Mouse (Mus musculus) layer of hippocampus, adult 6 months (tissue): Measurements from ENCODE around the gene Gm3435. TPM values are rescaled to one million over a fixed set of nuclear protein-coding genes. Genes with fewer than 3 reads are reported as not detected.

Source experiments
- long read RNA-seq, 2 experiments: library from polyadenylated mRNA; unstranded; transcript quantifications; one replicate each; pipeline ENCODE4 v2.0.0; 2019 to 2020
- polyA plus RNA-seq: library from polyadenylated mRNA; unstranded; fragments of <200 nt; fragmentation: Nextera tagmentation; gene quantifications from 2 replicates; pipeline ENCODE4 v1.2.3, GENCODE M21; 2021

Gene Gm3435
- polyA plus RNA-seq, result 5.0 and 6.8 TPM in 2 replicates
- long read RNA-seq, experiment 1, partial matches to known transcripts, result 6 of 10 reads
- long read RNA-seq, experiment 1, other reads (novel, unspliced or antisense), result 2 of 10 reads
- long read RNA-seq, experiment 2, partial matches to known transcripts, result 3 of 14 reads
- long read RNA-seq, experiment 2, other reads (novel, unspliced or antisense), result 7 of 14 reads

DNA sequence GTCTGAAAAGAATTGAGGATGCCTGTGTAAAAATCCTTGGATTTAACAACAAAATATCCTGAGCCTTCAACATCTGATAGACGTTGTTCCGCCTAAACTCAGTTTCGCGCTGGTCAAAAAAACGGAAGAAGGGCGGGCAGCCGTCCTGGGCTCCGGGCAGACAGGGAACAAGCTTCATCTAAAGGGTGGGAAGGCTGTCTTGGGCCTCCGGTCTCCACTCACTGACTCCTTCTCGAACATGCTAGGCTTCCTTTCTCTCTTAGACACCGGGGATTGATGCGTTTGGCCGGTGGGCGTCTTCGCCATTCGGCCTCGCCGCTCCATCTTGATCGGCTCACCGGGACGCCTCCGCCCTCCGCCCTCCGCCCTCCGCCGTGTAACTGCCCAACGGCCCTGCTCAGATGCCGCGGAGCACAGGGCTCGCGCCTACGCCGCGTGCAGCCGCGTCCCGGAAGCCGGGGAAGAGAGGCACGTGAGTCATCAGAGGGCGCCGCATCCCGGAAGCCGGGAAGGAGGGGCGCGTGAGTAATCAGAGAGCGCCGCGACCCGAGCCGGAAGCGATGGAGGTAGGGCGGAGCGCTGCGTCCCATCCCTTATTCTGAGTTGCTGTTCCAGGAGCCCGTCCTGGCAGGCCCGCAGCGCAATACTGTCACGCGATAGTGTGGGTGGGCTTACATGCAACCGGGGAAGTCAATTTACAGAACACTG, at the start of gene Gm3435:
Gene Gm3435, plus strand, starts transcription at position 471 of the 708 bp plus-strand sequence.

DNA sequence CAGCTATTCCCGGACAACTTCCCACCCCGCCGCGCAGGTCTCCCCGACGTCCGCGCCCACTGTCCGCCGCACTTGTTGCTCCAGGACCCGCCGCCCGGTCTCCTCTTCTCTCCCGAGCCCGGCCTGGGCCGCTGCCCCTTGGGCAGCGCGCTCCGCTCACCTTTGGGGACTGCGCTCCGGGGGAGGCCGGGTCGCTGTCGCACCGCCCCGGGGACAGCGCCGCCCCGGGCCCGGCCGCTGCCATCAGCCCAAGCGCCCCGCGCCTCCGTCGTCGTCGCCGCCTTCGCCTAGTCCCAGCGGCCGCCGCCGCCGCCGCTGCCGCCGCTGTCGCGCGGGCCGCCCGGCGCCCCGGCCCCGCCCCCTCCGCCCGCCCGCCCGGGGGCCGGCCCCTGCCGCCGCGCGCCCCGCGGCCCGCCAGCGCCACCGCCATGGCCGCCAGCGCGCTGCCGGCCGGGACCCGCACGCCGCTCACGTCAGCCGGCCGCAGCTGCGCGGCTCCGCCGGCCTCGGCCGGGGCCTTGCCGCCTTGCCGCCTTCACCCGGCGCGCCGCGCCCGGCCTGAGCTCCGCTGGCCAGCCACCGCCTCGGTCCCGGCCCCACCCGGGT, 48.9 kb upstream of the Gm3435 start, which contains the start of gene Phf10:
Gene Phf10, minus strand, starts transcription at position 323 of the 606 bp plus-strand sequence.

DNA sequence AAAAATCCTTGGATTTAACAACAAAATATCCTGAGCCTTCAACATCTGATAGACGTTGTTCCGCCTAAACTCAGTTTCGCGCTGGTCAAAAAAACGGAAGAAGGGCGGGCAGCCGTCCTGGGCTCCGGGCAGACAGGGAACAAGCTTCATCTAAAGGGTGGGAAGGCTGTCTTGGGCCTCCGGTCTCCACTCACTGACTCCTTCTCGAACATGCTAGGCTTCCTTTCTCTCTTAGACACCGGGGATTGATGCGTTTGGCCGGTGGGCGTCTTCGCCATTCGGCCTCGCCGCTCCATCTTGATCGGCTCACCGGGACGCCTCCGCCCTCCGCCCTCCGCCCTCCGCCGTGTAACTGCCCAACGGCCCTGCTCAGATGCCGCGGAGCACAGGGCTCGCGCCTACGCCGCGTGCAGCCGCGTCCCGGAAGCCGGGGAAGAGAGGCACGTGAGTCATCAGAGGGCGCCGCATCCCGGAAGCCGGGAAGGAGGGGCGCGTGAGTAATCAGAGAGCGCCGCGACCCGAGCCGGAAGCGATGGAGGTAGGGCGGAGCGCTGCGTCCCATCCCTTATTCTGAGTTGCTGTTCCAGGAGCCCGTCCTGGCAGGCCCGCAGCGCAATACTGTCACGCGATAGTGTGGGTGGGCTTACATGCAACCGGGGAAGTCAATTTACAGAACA, 31.5 kb upstream of the Gm3435 start, which contains the start of the genes 9030025P20Rik and Gm3417:
Gene 9030025P20Rik, plus strand, starts transcription at position 107 of the 677 bp plus-strand sequence.
Gene Gm3417, minus strand, starts transcription at position 429 of the 677 bp plus-strand sequence.

DNA sequence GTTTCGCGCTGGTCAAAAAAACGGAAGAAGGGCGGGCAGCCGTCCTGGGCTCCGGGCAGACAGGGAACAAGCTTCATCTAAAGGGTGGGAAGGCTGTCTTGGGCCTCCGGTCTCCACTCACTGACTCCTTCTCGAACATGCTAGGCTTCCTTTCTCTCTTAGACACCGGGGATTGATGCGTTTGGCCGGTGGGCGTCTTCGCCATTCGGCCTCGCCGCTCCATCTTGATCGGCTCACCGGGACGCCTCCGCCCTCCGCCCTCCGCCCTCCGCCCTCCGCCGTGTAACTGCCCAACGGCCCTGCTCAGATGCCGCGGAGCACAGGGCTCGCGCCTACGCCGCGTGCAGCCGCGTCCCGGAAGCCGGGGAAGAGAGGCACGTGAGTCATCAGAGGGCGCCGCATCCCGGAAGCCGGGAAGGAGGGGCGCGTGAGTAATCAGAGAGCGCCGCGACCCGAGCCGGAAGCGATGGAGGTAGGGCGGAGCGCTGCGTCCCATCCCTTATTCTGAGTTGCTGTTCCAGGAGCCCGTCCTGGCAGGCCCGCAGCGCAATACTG, 31.3 kb downstream of the Gm3435 start, which contains the start of the genes Ermard, Tcte3 and Gm3448:
Gene Ermard, plus strand, starts transcription at position 34 of the 555 bp plus-strand sequence.
Gene Tcte3, minus strand, starts transcription at position 314 of the 555 bp plus-strand sequence.
Gene Gm3448, minus strand, starts transcription at position 363 of the 555 bp plus-strand sequence.

Other genes starting within 250 kb of the Gm3435 start
- 11.3 and 13.9 TPM in 2 replicates for gene Wdr27, start 67.0 kb upstream of the Gm3435 start, polyA plus RNA-seq
- gene 1600012H06Rik, start 67.0 kb upstream of the Gm3435 start, polyA plus RNA-seq, result 12.7 and 13.3 TPM in 2 replicates
- 6.2 and 6.9 TPM in 2 replicates for gene Phf10, start 48.9 kb upstream of the Gm3435 start, polyA plus RNA-seq
- 3.7 and 3.9 TPM in 2 replicates for gene 9030025P20Rik, start 31.7 kb upstream of the Gm3435 start, polyA plus RNA-seq
- gene Gm3417, start 31.4 kb upstream of the Gm3435 start, polyA plus RNA-seq, result 0.95 TPM in 1 of 2 replicates, not detected in the other
- gene Ermard, start 31.0 kb downstream of the Gm3435 start, polyA plus RNA-seq, result 18.1 and 18.8 TPM in 2 replicates
- 0.72 and 1.5 TPM in 2 replicates for gene Tcte3, start 31.3 kb downstream of the Gm3435 start, polyA plus RNA-seq
- 0.72 and 1.6 TPM in 2 replicates for gene Gm3448, start 31.4 kb downstream of the Gm3435 start, polyA plus RNA-seq